Mouse (Mus musculus): ENCODE measurements around the gene Tnrc6b.
A peak's percentile ranks its signal among the peaks of the same experiment; 100 is the strongest.

Tnrc6b gene

GRCm38 (mm10) chr15:80710608-80711363 lies at the start of gene Tnrc6b:
Gene Tnrc6b (plus strand): TSS chr15:80711313.
- DNase-seq, result peak; percentile 99

GRCm38 (mm10) chr15:80664444-80664843 lies 46.7 kb upstream of the Tnrc6b start:
- no peak for DNase-seq

- DNase-seq, result no peak
Observed at GRCm38 (mm10) chr15:80671295-80672252, 39.5 kb upstream of the Tnrc6b start, which contains the start of gene Fam83f. Gene Fam83f (plus strand): TSS chr15:80671847.

GRCm38 (mm10) chr15:80672810-80673209 lies 38.3 kb upstream of the Tnrc6b start:
- DNase-seq, result no peak

- no peak for DNase-seq
Observed at GRCm38 (mm10) chr15:80673337-80674095, 37.6 kb upstream of the Tnrc6b start.

- DNase-seq, result no peak
Observed at GRCm38 (mm10) chr15:80674700-80675099, 36.4 kb upstream of the Tnrc6b start.

GRCm38 (mm10) chr15:80679515-80680215 lies 31.4 kb upstream of the Tnrc6b start:
- peak; percentile 54 for DNase-seq

- DNase-seq, result no peak
Observed at GRCm38 (mm10) chr15:80680347-80681030, 30.6 kb upstream of the Tnrc6b start.

GRCm38 (mm10) chr15:80681466-80681881 lies 29.6 kb upstream of the Tnrc6b start:
- no peak for DNase-seq

GRCm38 (mm10) chr15:80682343-80682742 lies 28.8 kb upstream of the Tnrc6b start:
- no peak for DNase-seq

GRCm38 (mm10) chr15:80683151-80683550 lies 28.0 kb upstream of the Tnrc6b start:
- DNase-seq, result no peak

- no peak for DNase-seq
Observed at GRCm38 (mm10) chr15:80683990-80684389, 27.1 kb upstream of the Tnrc6b start.

GRCm38 (mm10) chr15:80684786-80685602 lies 26.1 kb upstream of the Tnrc6b start:
- no peak for DNase-seq

GRCm38 (mm10) chr15:80685603-80685895 lies 25.6 kb upstream of the Tnrc6b start:
- DNase-seq, result no peak

GRCm38 (mm10) chr15:80688536-80688935 lies 22.6 kb upstream of the Tnrc6b start:
- no peak for DNase-seq

GRCm38 (mm10) chr15:80693492-80693891 lies 17.6 kb upstream of the Tnrc6b start:
- DNase-seq, result no peak

- DNase-seq, result peak; percentile 81
Observed at GRCm38 (mm10) chr15:80694125-80694910, 16.8 kb upstream of the Tnrc6b start.

- DNase-seq, result no peak
Observed at GRCm38 (mm10) chr15:80697564-80697963, 13.5 kb upstream of the Tnrc6b start.

GRCm38 (mm10) chr15:80701481-80702257 lies 9.4 kb upstream of the Tnrc6b start:
- no peak for DNase-seq

All from cerebellum, adult 9-10 months (tissue).